Mouse (Mus musculus) thymus, adult 2 months (tissue): ENCODE measurements around the gene Psmd5. TPM values are rescaled to one million over a fixed set of nuclear protein-coding genes. Genes with fewer than 3 reads are reported as not detected.

Experiments
- DNase-seq: peaks from one replicate; pipeline ENCODE4 v3.0.0; 2021
- H3K27ac ChIP-seq: fragments of 200-500 bp; 2 replicates; pipeline ENCODE4 v1.5.1; 2012; ENCODE audit warnings: low read length, control low read depth; ENCODE audit not compliant: control insufficient read depth, insufficient read depth
- H3K27me3 ChIP-seq: fragments of 200-500 bp; 2 replicates; pipeline ENCODE4 v1.6.1; 2012; ENCODE audit warnings: mild to moderate bottlenecking, low read length, moderate library complexity, mixed read lengths; ENCODE audit not compliant: control insufficient read depth, insufficient read depth
- H3K36me3 ChIP-seq: fragments of 200-500 bp; 2 replicates; pipeline ENCODE4 v1.6.1; 2012; ENCODE audit warnings: mild to moderate bottlenecking, low read length, moderate library complexity; ENCODE audit not compliant: control insufficient read depth, insufficient read depth
- H3K4me1 ChIP-seq: fragments of 200-500 bp; replicated peaks from 2 replicates; pipeline ENCODE4 v1.6.1; 2012; ENCODE audit warnings: low read length; ENCODE audit not compliant: control insufficient read depth, insufficient read depth
- H3K4me3 ChIP-seq: fragments of 200-500 bp; 2 replicates; pipeline ENCODE4 v1.5.1; 2012; ENCODE audit warnings: mild to moderate bottlenecking, low read length, control low read depth, moderate library complexity; ENCODE audit not compliant: control insufficient read depth, insufficient read depth
- CTCF ChIP-seq: fragments of 200-500 bp; IDR thresholded peaks from 2 replicates; pipeline ENCODE4 v1.5.1; 2012; ENCODE audit warnings: mild to moderate bottlenecking, control low read depth, low read length, moderate library complexity, borderline replicate concordance; ENCODE audit not compliant: control insufficient read depth, poor library complexity, insufficient read depth; ENCODE audit errors: extremely low read depth
- POLR2A ChIP-seq: fragments of 200-500 bp; IDR thresholded peaks from 2 replicates; pipeline ENCODE4 v1.6.1; 2012; ENCODE audit warnings: mild to moderate bottlenecking, low read length, control low read depth, moderate library complexity; ENCODE audit not compliant: control insufficient read depth, poor library complexity, insufficient read depth; ENCODE audit errors: extremely low read depth
- WGBS: fragments of 180-500 bp; shearing (Covaris S2); methylation state at CpG from one replicate; pipeline ENCODE4 v1.1.7; 2018; 5-methylcytosine and 5-hydroxymethylcytosine counted together
- polyA plus RNA-seq: library from polyadenylated mRNA; depleted of rRNA; stranded (reverse); fragments of >200 nt; gene quantifications from 2 replicates; pipeline ENCODE4 v1.2.3, GENCODE M21; 2012

Gene Psmd5
- polyA plus RNA-seq, 1 experiment, result 15.1 TPM

GRCm38 (mm10) chr2:34812706-34813105 is 62.1 kb downstream of the Psmd5 start:
- TF ChIP-seq POLR2A (no peak), CTCF (no peak)
- DNase-seq, result no peak
- H3K27ac ChIP-seq, result no peak overlapping the region
- H3K36me3 ChIP-seq, result peaks cover 65% of the 10 kb centered on the region
- no peaks in the 10 kb centered on the region for H3K27me3 ChIP-seq
- H3K4me3 ChIP-seq, result no peak overlapping the region
- H3K4me1 ChIP-seq, result no peaks in the 10 kb centered on the region
- 88% methylated on average over 7 of the region's 7 CpGs for WGBS

GRCm38 (mm10) chr2:34810775-34811174 is 64.0 kb downstream of the Psmd5 start:
- no peak for TF ChIP-seq POLR2A
- no peaks in the 10 kb centered on the region for H3K27me3 ChIP-seq
- DNase-seq, result no peak
- H3K36me3 ChIP-seq, result peaks cover 55% of the 10 kb centered on the region
- WGBS, result 95% methylated on average over 3 of the region's 3 CpGs
- H3K4me3 ChIP-seq, result no peak overlapping the region
- no peaks in the 10 kb centered on the region for H3K4me1 ChIP-seq
- no peak overlapping the region for H3K27ac ChIP-seq

DNA sequence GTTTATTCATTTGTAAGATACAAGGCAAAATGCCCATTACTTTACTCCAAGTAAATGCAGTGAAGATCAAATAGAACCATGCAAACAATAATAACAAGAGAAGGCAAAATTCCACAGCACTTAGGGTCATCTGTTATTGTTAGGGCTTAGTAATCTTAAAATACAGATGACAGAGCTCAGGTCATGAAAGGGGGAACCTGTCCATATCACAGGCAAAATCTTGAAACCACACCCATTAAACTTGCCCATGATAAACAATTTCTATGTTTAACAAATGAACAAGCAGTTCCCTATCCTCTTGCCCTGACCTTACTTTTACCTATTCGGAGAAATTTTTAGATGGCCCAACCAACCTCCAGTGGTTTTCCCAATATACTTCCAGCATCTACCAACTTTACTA is 65.2 kb downstream of the Psmd5 start:
- Histone ChIP-seq H3K27me3 (no peaks in the 10 kb centered on the region), H3K36me3 (peaks cover 50% of the 10 kb centered on the region), H3K27ac (no peak overlapping the region), H3K4me3 (no peak overlapping the region), H3K4me1 (no peaks in the 10 kb centered on the region)
- WGBS, result 100% methylated on average over 1 of the region's 1 CpGs
- TF ChIP-seq POLR2A, result no peak
- TF ChIP-seq CTCF, result no peak
- no peak for DNase-seq

GRCm38 (mm10) chr2:34808057-34808456 is 66.7 kb downstream of the Psmd5 start:
- Histone ChIP-seq H3K4me3 (no peak overlapping the region), H3K4me1 (peaks cover 3% of the 10 kb centered on the region; the same call in 1 of the 2 replicates), H3K36me3 (peaks cover 38% of the 10 kb centered on the region), H3K27ac (no peak overlapping the region), H3K27me3 (no peaks in the 10 kb centered on the region)
- WGBS, result 52% methylated on average over 2 of the region's 2 CpGs
- no peak for TF ChIP-seq CTCF
- no peak for TF ChIP-seq POLR2A
- DNase-seq, result no peak

DNA sequence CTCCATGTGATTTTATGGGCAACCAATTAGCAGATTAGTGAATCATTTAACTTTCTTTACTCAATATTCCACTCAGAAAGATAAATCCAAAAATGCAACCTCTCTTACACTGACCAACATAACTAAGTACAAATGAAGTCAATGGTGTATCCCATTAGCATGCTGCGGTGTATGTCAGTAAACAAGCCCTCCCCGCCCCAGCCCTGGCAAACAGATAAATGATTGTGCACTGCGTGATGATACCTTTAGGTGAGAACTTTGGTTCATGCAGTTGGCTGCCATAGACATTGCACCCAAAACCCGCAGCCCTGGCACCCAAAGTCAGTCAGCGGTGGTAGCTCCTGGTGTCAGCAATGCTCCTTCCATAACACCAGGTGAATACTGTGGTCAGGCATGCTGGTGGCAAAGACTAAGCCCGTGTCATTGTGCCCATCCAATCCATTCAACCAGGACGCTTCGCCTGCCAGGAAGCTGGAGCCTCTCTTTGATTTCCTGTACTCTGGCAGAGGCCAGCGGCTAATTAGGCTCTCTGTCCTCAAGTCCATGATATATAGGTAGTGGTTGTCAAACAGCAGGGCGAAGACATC is 69.3 kb downstream of the Psmd5 start:
- no peak overlapping the region for H3K27ac ChIP-seq
- peaks cover 3% of the 10 kb centered on the region; the same call in 1 of the 2 replicates for H3K4me1 ChIP-seq
- WGBS, result 95% methylated on average over 10 of the region's 10 CpGs
- H3K4me3 ChIP-seq, result no peak overlapping the region
- H3K27me3 ChIP-seq, result no peaks in the 10 kb centered on the region
- peaks cover 12% of the 10 kb centered on the region for H3K36me3 ChIP-seq
- DNase-seq, result no peak
- no peak for TF ChIP-seq CTCF
- no peak for TF ChIP-seq POLR2A

DNA sequence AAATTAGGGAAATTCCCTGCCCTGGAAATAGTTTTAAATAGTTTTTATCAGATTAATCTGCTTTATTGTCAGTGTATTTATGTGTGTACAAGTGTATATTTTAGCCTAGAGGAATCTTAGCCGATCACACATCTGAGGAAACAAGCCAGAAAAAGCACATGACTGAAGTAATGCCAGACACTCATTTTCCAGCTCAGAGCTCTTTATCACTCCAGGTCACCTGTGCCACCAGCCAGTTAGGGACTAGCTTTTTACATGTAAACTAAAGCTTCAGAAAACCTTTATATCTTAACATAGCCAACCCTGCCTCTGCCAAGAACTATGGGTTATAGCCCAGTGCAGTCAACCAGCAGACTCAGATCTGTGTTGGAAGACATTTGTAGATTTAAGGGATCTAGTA is 70.0 kb downstream of the Psmd5 start:
- no peak for DNase-seq
- H3K4me3 ChIP-seq, result no peak overlapping the region
- no peaks in the 10 kb centered on the region for H3K27me3 ChIP-seq
- TF ChIP-seq POLR2A, result no peak
- TF ChIP-seq CTCF, result no peak
- peaks cover 5% of the 10 kb centered on the region for H3K36me3 ChIP-seq
- H3K27ac ChIP-seq, result no peak overlapping the region
- peaks cover 6% of the 10 kb centered on the region; the same call in 1 of the 2 replicates for H3K4me1 ChIP-seq
- 90% methylated on average over 1 of the region's 1 CpGs for WGBS

- Histone ChIP-seq H3K27ac (no peak overlapping the region), H3K4me3 (no peak overlapping the region), H3K4me1 (peaks cover 9% of the 10 kb centered on the region), H3K36me3 (peaks cover 3% of the 10 kb centered on the region), H3K27me3 (no peaks in the 10 kb centered on the region)
- no peak for TF ChIP-seq POLR2A
- no peak for TF ChIP-seq CTCF
- 100% methylated on average over 2 of the region's 2 CpGs for WGBS
- DNase-seq, result no peak
Measured at GRCm38 (mm10) chr2:34804172-34804571, 70.6 kb downstream of the Psmd5 start.
